Mouse (Mus musculus) neural tube, embryonic 13.5 days (tissue): ENCODE measurements around the gene Arhgap4. TPM values are rescaled to one million over a fixed set of nuclear protein-coding genes. Genes with fewer than 3 reads are reported as not detected.

Source experiments
- ATAC-seq: fragments of 200-750 bp; cut with Nextera tagmentation; 2 replicates; pipeline ENCODE4 v1.8.0; 2017; ENCODE audit warnings: low read depth, mild to moderate bottlenecking, moderate TSS enrichment, moderate library complexity
- H3K27ac ChIP-seq: fragments of 300-500 bp; sonication (generic); replicated peaks from 2 replicates; pipeline ENCODE4 v1.5.1; 2015; ENCODE audit warnings: moderate library complexity, mild to moderate bottlenecking, inconsistent platforms
- H3K27me3 ChIP-seq: fragments of 300-500 bp; sonication (generic); 2 replicates; pipeline ENCODE4 v1.6.1; 2015; ENCODE audit warnings: mild to moderate bottlenecking, inconsistent platforms
- H3K36me3 ChIP-seq: fragments of 300-500 bp; sonication (generic); 2 replicates; pipeline ENCODE4 v1.6.1; 2015; ENCODE audit warnings: mild to moderate bottlenecking, inconsistent platforms
- H3K4me1 ChIP-seq: fragments of 300-500 bp; sonication (generic); replicated peaks from 2 replicates; pipeline ENCODE4 v1.6.1; 2015; ENCODE audit warnings: inconsistent platforms
- H3K4me2 ChIP-seq: fragments of 300-500 bp; sonication (generic); 2 replicates; pipeline ENCODE4 v1.6.1; 2015; ENCODE audit warnings: inconsistent platforms, mild to moderate bottlenecking, moderate library complexity
- H3K4me3 ChIP-seq: fragments of 300-500 bp; sonication (generic); 2 replicates; pipeline ENCODE4 v1.5.1; 2015; ENCODE audit warnings: mild to moderate bottlenecking, inconsistent platforms
- H3K9ac ChIP-seq: fragments of 300-500 bp; sonication (generic); 2 replicates; pipeline ENCODE4 v1.6.1; 2015; ENCODE audit warnings: moderate library complexity, mild to moderate bottlenecking, inconsistent platforms
- H3K9me3 ChIP-seq: fragments of 300-500 bp; sonication (generic); 2 replicates; pipeline ENCODE4 v1.6.1; 2016; ENCODE audit warnings: inconsistent platforms
- WGBS: fragments of 180-500 bp; shearing (Covaris S2); methylation state at CpG from one replicate; pipeline ENCODE4 v1.1.7; 2015; 5-methylcytosine and 5-hydroxymethylcytosine counted together
- polyA plus RNA-seq: library from polyadenylated mRNA; unstranded; fragments of >200 nt; fragmentation: Nextera tagmentation; extraction: Ambion mirVana; gene quantifications from 2 replicates; pipeline ENCODE4 v1.2.1, GENCODE M21; 2015

Arhgap4 gene
- polyA plus RNA-seq, 1 experiment from 2014 or later, result 2.8 TPM

GRCm38 (mm10) chrX:73911156-73911555, 10.5 kb downstream of the Arhgap4 start:
- Histone ChIP-seq H3K9me3 (no peaks in the 10 kb centered on the region), H3K9ac (no peak overlapping the region), H3K4me3 (peak overlapping the region; percentile 10; the same call in 1 of the 2 replicates), H3K4me2 (peak overlapping the region; percentile 42), H3K27me3 (no peaks in the 10 kb centered on the region), H3K4me1 (peaks cover 6% of the 10 kb centered on the region), H3K27ac (no peak overlapping the region), H3K36me3 (no peaks in the 10 kb centered on the region)
- WGBS, result 26% methylated on average over 23 of the region's 26 CpGs
- no peak for ATAC-seq

GRCm38 (mm10) chrX:73910451-73910850, 11.2 kb downstream of the Arhgap4 start:
- Histone ChIP-seq H3K9ac (no peak overlapping the region), H3K27ac (no peak overlapping the region), H3K4me1 (peaks cover 2% of the 10 kb centered on the region), H3K4me2 (no peak overlapping the region; the same call in 1 of the 2 replicates), H3K9me3 (no peaks in the 10 kb centered on the region), H3K36me3 (no peaks in the 10 kb centered on the region), H3K27me3 (no peaks in the 10 kb centered on the region), H3K4me3 (no peak overlapping the region)
- ATAC-seq, result no peak

GRCm38 (mm10) chrX:73910049-73910448, 11.6 kb downstream of the Arhgap4 start:
- no peak overlapping the region for H3K4me2 ChIP-seq
- no peak overlapping the region for H3K9ac ChIP-seq
- H3K27me3 ChIP-seq, result no peaks in the 10 kb centered on the region
- H3K4me3 ChIP-seq, result no peak overlapping the region
- H3K9me3 ChIP-seq, result no peaks in the 10 kb centered on the region
- H3K4me1 ChIP-seq, result no peaks in the 10 kb centered on the region
- H3K36me3 ChIP-seq, result no peaks in the 10 kb centered on the region
- WGBS, result 85% methylated on average over 1 of the region's 1 CpGs
- no peak overlapping the region for H3K27ac ChIP-seq
- no peak for ATAC-seq

- ATAC-seq, result no peak
- no peak overlapping the region for H3K4me3 ChIP-seq
- no peaks in the 10 kb centered on the region for H3K4me1 ChIP-seq
Observed at GRCm38 (mm10) chrX:73897959-73898358, 23.7 kb downstream of the Arhgap4 start.

GRCm38 (mm10) chrX:73895719-73896118, 26.0 kb downstream of the Arhgap4 start, which contains the start of gene L1cam:
L1cam (minus strand) TSS chrX:73896105.
- Histone ChIP-seq H3K4me3 (no peak within 1 kb of the TSS), H3K9me3 (no peaks in the 10 kb centered on the region), H3K27ac (no peak within 1 kb of the TSS), H3K27me3 (no peaks in the 10 kb centered on the region), H3K4me1 (no peaks in the 10 kb centered on the region), H3K36me3 (no peaks in the 10 kb centered on the region), H3K4me2 (no peak within 1 kb of the TSS), H3K9ac (no peak within 1 kb of the TSS)
- 25% methylated on average over 2 of the region's 2 CpGs for WGBS
- no peak for ATAC-seq

More at GRCm38 (mm10) chrX:73897959-73898358, 23.7 kb downstream of the Arhgap4 start:
- Histone ChIP-seq H3K9ac (no peak overlapping the region), H3K9me3 (no peaks in the 10 kb centered on the region), H3K36me3 (no peaks in the 10 kb centered on the region), H3K27me3 (no peaks in the 10 kb centered on the region), H3K27ac (no peak overlapping the region), H3K4me2 (no peak overlapping the region)
- 71% methylated on average over 3 of the region's 3 CpGs for WGBS

GRCm38 (mm10) chrX:73892833-73893232, 28.8 kb downstream of the Arhgap4 start:
- no peaks in the 10 kb centered on the region for H3K36me3 ChIP-seq
- H3K27me3 ChIP-seq, result no peaks in the 10 kb centered on the region
- H3K9ac ChIP-seq, result no peak overlapping the region
- WGBS, result 92% methylated on average over 14 of the region's 14 CpGs
- H3K27ac ChIP-seq, result no peak overlapping the region
- no peak overlapping the region for H3K4me2 ChIP-seq
- ATAC-seq, result no peak
- H3K4me1 ChIP-seq, result no peaks in the 10 kb centered on the region
- no peaks in the 10 kb centered on the region for H3K9me3 ChIP-seq
- no peak overlapping the region for H3K4me3 ChIP-seq

- Histone ChIP-seq H3K9ac (no peak within 1 kb of the TSS), H3K4me2 (no peak within 1 kb of the TSS), H3K27ac (no peak within 1 kb of the TSS), H3K4me3 (no peak within 1 kb of the TSS), H3K9me3 (no peaks in the 10 kb centered on the region), H3K36me3 (no peaks in the 10 kb centered on the region), H3K4me1 (no peaks in the 10 kb centered on the region), H3K27me3 (no peaks in the 10 kb centered on the region)
- 88% methylated on average over 6 of the region's 6 CpGs for WGBS
- ATAC-seq, result no peak
Observed at GRCm38 (mm10) chrX:73891551-73892152, 30.0 kb downstream of the Arhgap4 start, which contains the start of gene Avpr2. Avpr2 (plus strand) TSS chrX:73892102.

GRCm38 (mm10) chrX:73881463-73881862, 40.2 kb downstream of the Arhgap4 start:
- WGBS, result 12% methylated on average over 6 of the region's 6 CpGs

GRCm38 (mm10) chrX:73881036-73881427, 40.6 kb downstream of the Arhgap4 start:
- peak; percentile 57 for ATAC-seq
- Histone ChIP-seq H3K4me3 (peak overlapping the region; percentile 53), H3K36me3 (no peaks in the 10 kb centered on the region), H3K27ac (peak overlapping the region; percentile 79), H3K9me3 (no peaks in the 10 kb centered on the region), H3K9ac (peak overlapping the region; percentile 81), H3K4me1 (peaks cover 19% of the 10 kb centered on the region; the same call in 1 of the 2 replicates), H3K27me3 (peaks cover 2% of the 10 kb centered on the region; the same call in 1 of the 2 replicates), H3K4me2 (peak overlapping the region; percentile 55)
- 23% methylated on average over 16 of the region's 16 CpGs for WGBS

More at GRCm38 (mm10) chrX:73881463-73881862, 40.2 kb downstream of the Arhgap4 start:
- Histone ChIP-seq H3K27me3 (peaks cover 2% of the 10 kb centered on the region; the same call in 1 of the 2 replicates), H3K4me1 (peaks cover 15% of the 10 kb centered on the region; the same call in 1 of the 2 replicates), H3K9ac (peak overlapping the region; percentile 81), H3K36me3 (no peaks in the 10 kb centered on the region), H3K27ac (peak overlapping the region; percentile 79), H3K4me3 (no peak overlapping the region), H3K4me2 (peak overlapping the region; percentile 55), H3K9me3 (no peaks in the 10 kb centered on the region)
- ATAC-seq, result peak; percentile 18; the same call in 1 of the 2 replicates

GRCm38 (mm10) chrX:73880194-73881035, 41.3 kb downstream of the Arhgap4 start:
- peak overlapping the region; percentile 79 for H3K27ac ChIP-seq
- no peaks in the 10 kb centered on the region for H3K36me3 ChIP-seq
- H3K9me3 ChIP-seq, result no peaks in the 10 kb centered on the region
- peak; percentile 59 for ATAC-seq
- WGBS, result 21% methylated on average over 41 of the region's 48 CpGs
- peak overlapping the region; percentile 81 for H3K9ac ChIP-seq
- peaks cover 2% of the 10 kb centered on the region; the same call in 1 of the 2 replicates for H3K27me3 ChIP-seq
- peak overlapping the region; percentile 53 for H3K4me3 ChIP-seq
- peaks cover 25% of the 10 kb centered on the region; the same call in 1 of the 2 replicates for H3K4me1 ChIP-seq
- H3K4me2 ChIP-seq, result peak overlapping the region; percentile 55

GRCm38 (mm10) chrX:73877014-73877413, 44.7 kb downstream of the Arhgap4 start:
- Histone ChIP-seq H3K36me3 (no peaks in the 10 kb centered on the region), H3K27me3 (peaks cover 2% of the 10 kb centered on the region; the same call in 1 of the 2 replicates), H3K4me2 (peak overlapping the region; percentile 40), H3K9me3 (no peaks in the 10 kb centered on the region), H3K4me1 (peaks cover 37% of the 10 kb centered on the region), H3K27ac (no peak overlapping the region), H3K4me3 (no peak overlapping the region), H3K9ac (peak overlapping the region; percentile 17; the same call in 1 of the 2 replicates)
- ATAC-seq, result no peak
- 69% methylated on average over 1 of the region's 1 CpGs for WGBS

GRCm38 (mm10) chrX:73875881-73876280, 45.8 kb downstream of the Arhgap4 start:
- no peak overlapping the region for H3K27ac ChIP-seq
- H3K4me2 ChIP-seq, result peak overlapping the region; percentile 40
- ATAC-seq, result no peak
- H3K4me1 ChIP-seq, result peaks cover 34% of the 10 kb centered on the region
- H3K9me3 ChIP-seq, result no peaks in the 10 kb centered on the region
- H3K4me3 ChIP-seq, result no peak overlapping the region
- no peaks in the 10 kb centered on the region for H3K36me3 ChIP-seq
- peaks cover 2% of the 10 kb centered on the region; the same call in 1 of the 2 replicates for H3K27me3 ChIP-seq
- WGBS, result 56% methylated on average over 2 of the region's 2 CpGs
- H3K9ac ChIP-seq, result 0 out of 2 replicates have a peak overlapping the region, but pooled peaks have one; percentile 8
